Mouse (Mus musculus) heart, embryonic 11.5 days (tissue): Measurements from ENCODE around the gene Map3k3. TPM values are rescaled to one million over a fixed set of nuclear protein-coding genes. Genes with fewer than 3 reads are reported as not detected.
A peak's percentile ranks its signal among the peaks of the same experiment; 100 is the strongest.
"Not testable (repeated sequence)": the region's sequence is repeated elsewhere in the genome, so short reads cannot be mapped to it uniquely, and the experiment has no call there.

Source experiments
- ATAC-seq: fragments of 200-750 bp; cut with Nextera tagmentation; replicated peaks from 2 replicates; pipeline ENCODE4 v1.8.0; 2017; ENCODE audit warnings: moderate library complexity; ENCODE audit not compliant: insufficient number of reproducible peaks, low FRiP score, low TSS enrichment
- H3K27ac ChIP-seq: fragments of 300-500 bp; sonication (generic); 2 replicates; pipeline ENCODE4 v1.5.1; 2014; ENCODE audit warnings: mild to moderate bottlenecking, low read depth, low read length
- H3K27me3 ChIP-seq: fragments of 300-500 bp; sonication (generic); 2 replicates; pipeline ENCODE4 v1.6.1; 2014; ENCODE audit warnings: mild to moderate bottlenecking, low read length, mixed read lengths; ENCODE audit not compliant: control insufficient read depth, insufficient read depth
- H3K36me3 ChIP-seq: fragments of 300-500 bp; sonication (generic); 2 replicates; pipeline ENCODE4 v1.6.1; 2014; ENCODE audit warnings: mild to moderate bottlenecking, low read length, moderate library complexity, mixed read lengths; ENCODE audit not compliant: control insufficient read depth, insufficient read depth
- H3K4me1 ChIP-seq: fragments of 300-500 bp; sonication (generic); 2 replicates; pipeline ENCODE4 v1.6.1; 2014; ENCODE audit warnings: low read length; ENCODE audit not compliant: control insufficient read depth, insufficient read depth
- H3K4me2 ChIP-seq: fragments of 300-500 bp; sonication (generic); 2 replicates; pipeline ENCODE4 v1.6.1; 2014; ENCODE audit warnings: mild to moderate bottlenecking, moderate library complexity
- H3K4me3 ChIP-seq: fragments of 300-500 bp; sonication (generic); 2 replicates; pipeline ENCODE4 v1.5.1; 2014; ENCODE audit warnings: low read depth, low read length
- H3K9ac ChIP-seq: fragments of 300-500 bp; sonication (generic); 2 replicates; pipeline ENCODE4 v1.6.1; 2014; ENCODE audit warnings: mild to moderate bottlenecking, low read depth, low read length, moderate library complexity
- H3K9me3 ChIP-seq: fragments of 300-500 bp; sonication (generic); replicated peaks from 2 replicates; pipeline ENCODE4 v1.6.1; 2016; ENCODE audit warnings: low read length; ENCODE audit not compliant: control insufficient read depth
- WGBS: fragments of 180-500 bp; shearing (Covaris S2); extraction: QIAGEN DNeasy Blood & Tissue Kit; methylation state at CpG from one replicate; pipeline ENCODE4 v1.1.7; 2014; ENCODE audit not compliant: insufficient replicate concordance; 5-methylcytosine and 5-hydroxymethylcytosine counted together
- polyA plus RNA-seq: library from polyadenylated mRNA; unstranded; fragments of >200 nt; fragmentation: Nextera tagmentation; extraction: Ambion mirVana; gene quantifications from 2 replicates; pipeline ENCODE4 v1.2.1, GENCODE M21; 2014

Gene Map3k3
- polyA plus RNA-seq, 1 experiment from 2014 or later: 20.8 TPM

DNA sequence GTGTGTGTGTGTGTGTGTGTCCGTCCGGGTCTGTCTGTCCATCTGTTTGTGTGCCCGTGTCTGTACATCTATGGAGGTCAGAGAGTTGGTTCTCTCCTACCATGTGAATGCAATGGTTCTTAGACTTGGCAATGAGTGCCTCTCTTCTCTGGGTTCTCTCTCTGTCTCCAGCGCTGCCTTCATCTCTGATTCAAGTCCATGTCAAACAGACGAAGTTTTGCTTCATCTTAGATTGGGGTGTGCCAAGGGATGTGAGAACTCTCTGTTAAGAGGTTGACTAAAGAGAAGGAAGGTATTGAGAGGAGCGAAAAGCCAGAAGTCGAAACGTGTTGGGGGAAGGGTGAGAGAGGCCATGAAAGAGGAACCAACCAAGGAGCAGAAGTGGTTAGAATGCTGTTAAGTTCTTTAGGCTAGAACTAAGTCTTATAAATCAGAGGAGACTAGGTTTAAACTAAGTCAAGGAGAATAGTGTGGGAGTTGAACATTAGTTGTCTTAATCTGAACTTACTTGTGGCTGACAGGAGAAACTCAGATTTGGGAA is 21.7 kb downstream of the Map3k3 start:
- Histone ChIP-seq H3K27ac (no peak overlapping the region), H3K4me1 (no peaks in the 10 kb centered on the region), H3K4me2 (no peak overlapping the region), H3K9me3 (no peaks in the 10 kb centered on the region), H3K9ac (no peak overlapping the region), H3K36me3 (no peaks in the 10 kb centered on the region), H3K4me3 (no peak overlapping the region), H3K27me3 (no peaks in the 10 kb centered on the region)
- no peak for ATAC-seq
- 75% methylated on average over 8 of the region's 8 CpGs for WGBS

DNA sequence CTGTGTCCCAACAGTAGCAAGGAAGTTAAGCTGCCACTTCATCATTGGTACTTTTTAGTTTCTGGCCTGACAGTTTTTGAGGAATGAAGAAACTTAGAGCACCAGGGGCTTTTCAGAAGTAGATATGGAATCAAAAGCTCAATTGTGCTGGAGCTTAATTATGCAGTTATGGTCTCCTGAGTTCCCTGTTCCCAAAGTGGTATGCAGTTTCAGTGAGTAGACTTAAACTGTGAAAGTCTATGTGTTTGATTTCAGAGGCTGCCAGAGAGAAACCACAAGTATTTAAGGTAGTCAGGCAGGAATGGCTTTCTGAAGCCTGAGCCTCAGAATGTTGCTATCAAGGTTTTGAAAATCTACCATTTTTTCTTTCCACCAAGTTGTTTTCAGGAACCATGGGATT is 27.3 kb downstream of the Map3k3 start:
- Histone ChIP-seq H3K4me3 (no peak overlapping the region), H3K9ac (no peak overlapping the region), H3K36me3 (peaks cover 12% of the 10 kb centered on the region; the same call in 1 of the 2 replicates), H3K27me3 (no peaks in the 10 kb centered on the region), H3K9me3 (no peaks in the 10 kb centered on the region), H3K27ac (no peak overlapping the region), H3K4me1 (no peaks in the 10 kb centered on the region), H3K4me2 (no peak overlapping the region)
- ATAC-seq: no peak

DNA sequence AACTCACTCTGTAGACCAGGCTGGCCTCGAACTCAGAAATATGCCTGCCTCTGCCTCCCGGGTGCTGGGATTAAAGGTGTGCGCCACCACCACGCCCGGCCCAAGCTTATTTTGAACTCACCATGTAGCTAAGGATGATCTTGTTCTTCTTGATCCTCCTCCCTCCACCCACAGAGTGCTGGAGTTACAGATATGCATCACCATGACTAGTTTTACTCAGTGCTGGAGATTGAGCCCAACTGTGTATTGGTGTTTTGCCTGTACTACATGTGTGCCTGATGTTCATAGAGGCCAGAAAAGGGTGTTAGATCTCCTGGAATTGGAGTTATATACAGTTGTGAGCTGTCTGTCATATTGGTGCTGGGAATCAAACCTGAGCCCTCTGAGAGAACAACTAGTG is 37.8 kb downstream of the Map3k3 start:
- H3K4me2 ChIP-seq: no peak overlapping the region
- no peaks in the 10 kb centered on the region for H3K27me3 ChIP-seq
- H3K27ac ChIP-seq: peak overlapping the region; percentile 41; the same call in 1 of the 2 replicates
- H3K9ac ChIP-seq: no peak overlapping the region
- peaks cover 6% of the 10 kb centered on the region for H3K36me3 ChIP-seq
- H3K9me3 ChIP-seq: no peaks in the 10 kb centered on the region
- no peak for ATAC-seq
- no peak overlapping the region for H3K4me3 ChIP-seq
- 88% methylated on average over 5 of the region's 5 CpGs for WGBS
- no peaks in the 10 kb centered on the region for H3K4me1 ChIP-seq

DNA sequence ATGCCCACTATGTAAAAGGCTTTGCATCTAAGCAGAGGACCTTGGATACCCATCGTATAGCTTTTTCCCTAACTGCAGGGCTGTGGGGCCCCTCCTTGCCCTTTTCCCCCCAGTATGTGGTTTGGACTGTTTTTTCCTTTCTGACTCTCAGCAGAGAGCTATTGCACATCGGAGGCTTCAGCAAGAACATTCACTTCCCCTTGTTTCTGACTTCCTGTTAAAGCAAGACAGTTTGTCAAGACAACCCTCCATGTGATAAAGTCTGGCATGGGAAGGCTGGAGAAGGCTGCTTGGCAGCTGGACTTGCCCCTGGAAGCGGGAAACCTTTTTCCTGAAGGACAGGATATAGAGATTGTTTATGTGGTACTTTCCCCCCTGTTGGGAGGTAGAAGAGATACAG is 38.3 kb downstream of the Map3k3 start:
- Histone ChIP-seq H3K9me3 (no peaks in the 10 kb centered on the region), H3K9ac (no peak overlapping the region), H3K4me1 (no peaks in the 10 kb centered on the region), H3K27me3 (no peaks in the 10 kb centered on the region), H3K4me3 (no peak overlapping the region), H3K4me2 (no peak overlapping the region), H3K27ac (peak overlapping the region; percentile 41; the same call in 1 of the 2 replicates), H3K36me3 (peaks cover 6% of the 10 kb centered on the region)
- no peak for ATAC-seq
- 58% methylated on average over 3 of the region's 3 CpGs for WGBS

DNA sequence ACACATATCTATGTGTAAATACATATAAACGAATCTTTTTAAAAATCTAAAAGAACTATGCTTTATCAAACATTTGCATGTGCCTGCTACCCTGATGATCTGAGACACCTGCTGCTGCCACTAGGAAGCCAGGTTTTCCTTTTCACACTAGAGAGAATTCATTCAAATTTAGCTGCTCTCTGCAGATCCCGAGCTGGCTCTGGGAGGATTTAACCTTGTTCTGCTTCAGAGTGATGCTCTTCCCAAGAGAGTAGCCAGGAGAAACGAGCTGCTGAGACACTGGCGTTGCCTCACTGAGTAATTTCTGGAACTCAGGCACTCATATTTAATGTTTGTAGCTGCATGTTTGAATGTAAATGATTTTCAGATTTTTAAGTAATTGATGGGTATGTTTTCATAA is 40.4 kb downstream of the Map3k3 start:
- no peak overlapping the region for H3K27ac ChIP-seq
- peaks cover 6% of the 10 kb centered on the region for H3K36me3 ChIP-seq

DNA sequence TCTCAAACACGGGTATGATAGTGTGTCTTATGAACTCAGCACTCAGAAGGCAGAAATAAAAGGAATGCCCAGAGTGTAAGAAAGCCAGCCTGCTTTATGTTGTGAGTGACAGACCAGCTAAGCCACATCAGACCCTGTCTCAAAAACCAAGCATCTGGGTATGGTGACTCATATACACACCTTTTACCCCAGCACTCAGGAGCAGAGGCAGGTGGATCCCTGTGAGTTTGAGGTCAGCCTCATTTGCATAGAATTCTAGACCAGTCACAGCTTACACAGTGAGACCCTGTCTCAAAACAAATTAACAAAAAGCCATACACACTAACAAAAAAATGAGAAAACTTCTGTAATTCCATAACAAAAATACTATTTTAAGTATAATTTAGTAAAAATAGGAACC is 41.4 kb downstream of the Map3k3 start:
- no peaks in the 10 kb centered on the region for H3K9me3 ChIP-seq
- ATAC-seq: no peak
- H3K27ac ChIP-seq: no peak overlapping the region
- 69% methylated on average over 1 of the region's 1 CpGs for WGBS
- H3K27me3 ChIP-seq: no peaks in the 10 kb centered on the region
- no peak overlapping the region for H3K9ac ChIP-seq
- no peak overlapping the region for H3K4me2 ChIP-seq
- no peak overlapping the region for H3K4me3 ChIP-seq
- H3K36me3 ChIP-seq: peaks cover 6% of the 10 kb centered on the region; the same call in 1 of the 2 replicates
- H3K4me1 ChIP-seq: no peaks in the 10 kb centered on the region; the same call in 1 of the 2 replicates

More for the DNA sequence above, 40.4 kb downstream of the Map3k3 start:
- H3K4me3 ChIP-seq: no peak overlapping the region
- H3K27me3 ChIP-seq: no peaks in the 10 kb centered on the region
- H3K4me1 ChIP-seq: no peaks in the 10 kb centered on the region; the same call in 1 of the 2 replicates
- no peak overlapping the region for H3K9ac ChIP-seq
- no peaks in the 10 kb centered on the region for H3K9me3 ChIP-seq
- ATAC-seq: no peak
- H3K4me2 ChIP-seq: no peak overlapping the region
- WGBS: 76% methylated on average over 4 of the region's 4 CpGs

DNA sequence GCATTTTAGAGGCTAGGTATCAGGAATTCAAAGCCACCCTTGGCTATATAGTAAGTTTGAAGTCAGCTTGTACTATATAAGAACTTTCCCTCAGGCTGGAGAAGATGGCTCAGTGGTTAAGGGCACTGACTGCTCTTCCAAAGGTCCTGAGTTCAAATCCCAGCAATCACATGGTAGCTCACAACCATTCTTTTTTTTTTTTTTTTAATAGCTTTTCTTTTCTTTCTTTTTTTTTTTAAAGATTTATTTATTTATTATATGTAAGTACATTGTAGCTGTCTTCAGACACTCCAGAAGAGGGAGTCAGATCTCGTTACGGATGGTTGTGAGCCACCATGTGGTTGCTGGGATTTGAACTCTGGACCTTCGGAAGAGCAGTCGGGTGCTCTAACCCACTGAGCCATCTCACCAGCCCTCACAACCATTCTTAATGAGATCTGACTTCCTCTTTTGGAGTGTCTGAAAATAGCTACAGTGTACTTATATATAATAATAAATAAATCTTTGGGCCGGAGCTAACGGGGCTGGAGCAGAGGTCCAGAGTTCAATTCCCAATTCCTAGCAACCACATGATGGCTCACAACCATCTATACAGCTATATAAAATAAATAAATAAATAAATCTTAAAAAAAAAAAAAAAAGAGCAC is 42.4 kb downstream of the Map3k3 start:
- ATAC-seq, H3K4me2 ChIP-seq, H3K9ac ChIP-seq, H3K36me3 ChIP-seq, H3K4me1 ChIP-seq, H3K27me3 ChIP-seq, H3K27ac ChIP-seq, H3K9me3 ChIP-seq, H3K4me3 ChIP-seq: not testable (repeated sequence)
- 93% methylated on average over 4 of the region's 6 CpGs for WGBS

DNA sequence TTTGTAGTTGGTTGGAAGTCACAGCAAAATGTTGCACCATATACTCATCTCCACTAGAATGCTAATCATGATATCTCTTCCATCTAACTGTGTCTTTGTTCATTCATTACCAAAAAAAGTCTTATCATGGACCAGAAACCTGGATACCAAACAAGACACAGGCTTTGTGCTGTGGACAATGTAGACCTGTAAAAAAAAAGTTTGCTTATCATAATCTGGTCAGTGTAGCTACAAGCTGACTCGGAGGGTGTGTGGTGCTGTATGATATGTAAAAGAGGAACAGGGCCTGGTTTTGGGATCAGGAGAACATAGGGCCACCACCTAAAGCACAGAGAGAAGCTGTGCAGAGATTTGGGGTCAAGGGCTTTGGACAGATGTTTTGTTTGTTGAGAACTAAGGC is 45.1 kb downstream of the Map3k3 start:
- ATAC-seq: no peak
- Histone ChIP-seq H3K36me3 (peaks cover 6% of the 10 kb centered on the region; the same call in 1 of the 2 replicates), H3K4me3 (no peak overlapping the region), H3K9me3 (no peaks in the 10 kb centered on the region), H3K4me2 (no peak overlapping the region), H3K9ac (no peak overlapping the region), H3K4me1 (peaks cover 6% of the 10 kb centered on the region), H3K27ac (no peak overlapping the region), H3K27me3 (no peaks in the 10 kb centered on the region)
- WGBS: 62% methylated on average over 1 of the region's 1 CpGs

DNA sequence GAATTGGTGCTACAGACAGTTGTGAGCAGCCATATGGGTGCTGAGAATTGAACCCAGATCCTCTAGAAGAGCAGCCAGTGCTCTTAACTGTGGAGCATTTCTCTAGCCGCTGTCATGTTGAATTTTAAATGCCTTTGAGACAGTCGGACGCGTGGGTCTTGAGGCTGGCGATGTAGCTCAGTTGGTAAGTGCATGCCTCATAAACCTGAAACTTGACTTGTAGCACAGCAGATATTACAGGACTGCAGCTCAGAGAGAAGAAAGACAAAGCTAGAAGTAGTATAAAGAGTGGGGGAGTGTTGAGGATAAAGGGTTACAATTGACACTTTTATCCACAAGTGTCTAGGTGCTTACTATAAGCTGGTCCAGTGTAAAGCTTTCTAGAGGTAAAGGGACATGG is 48.1 kb downstream of the Map3k3 start:
- no peak for ATAC-seq
- Histone ChIP-seq H3K27me3 (no peaks in the 10 kb centered on the region), H3K4me3 (no peak overlapping the region), H3K36me3 (peaks cover 14% of the 10 kb centered on the region), H3K4me2 (no peak overlapping the region), H3K9ac (no peak overlapping the region), H3K27ac (no peak overlapping the region), H3K9me3 (no peaks in the 10 kb centered on the region), H3K4me1 (peaks cover 14% of the 10 kb centered on the region)
- 92% methylated on average over 5 of the region's 5 CpGs for WGBS
